Mouse (Mus musculus): Measurements from ENCODE around the gene Mul1.

GRCm38 (mm10) chr4:138395087-138395970 is 39.1 kb upstream of the Mul1 start:
- TF ChIP-seq POLR2A (IDR thresholded peaks at IDR 0.05; ENCODE audit: low read depth, low read length) (no peak), CTCF (IDR thresholded peaks at IDR 0.05; ENCODE audit: extremely low read depth, insufficient read length, insufficient replicate concordance, low read depth, low read length) (no peak)

Data from small intestine, adult 2 months (tissue).